In the genomic region with DNA sequence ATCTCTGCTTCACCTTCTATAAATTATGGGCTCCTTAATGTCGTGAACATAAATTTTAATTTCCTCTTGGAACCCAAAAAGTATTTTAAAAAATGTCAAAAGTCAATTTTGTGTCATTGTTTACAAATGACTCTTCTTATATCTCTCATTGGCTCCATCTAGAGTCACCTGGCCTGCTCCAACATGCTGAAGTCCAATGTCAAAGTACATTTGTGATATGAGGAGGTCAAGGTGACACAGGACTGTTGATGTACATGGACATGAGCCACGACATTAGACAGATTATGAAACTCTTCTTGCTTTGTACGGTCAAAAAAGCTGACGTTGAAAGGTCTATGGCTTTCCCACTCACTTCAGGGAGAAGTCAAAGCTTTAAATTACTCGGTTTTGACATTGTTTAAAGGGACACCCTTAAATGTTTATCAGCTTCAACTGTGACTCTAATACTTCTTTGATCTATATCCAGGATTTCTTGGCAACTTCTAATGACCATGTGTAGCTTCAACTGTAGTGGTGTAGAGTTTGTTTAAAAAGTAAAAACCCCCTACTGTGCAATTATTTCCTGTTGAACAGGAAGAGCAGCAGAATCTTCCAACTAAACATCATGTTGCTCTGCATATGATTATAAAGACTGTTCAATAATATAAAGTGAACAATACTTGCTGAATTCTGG, we compare ENCODE assay signal across 24 mouse cellular contexts.
"Had no signal": no experiment of that assay in that cellular context is flagged by ENCODE, and none has a peak within 500 bp of the region (broad histone marks: within the 10 kb centered on the region; RNA-seq: fewer than 3 reads in every experiment).

No protein-coding gene starts in this region.

- H3K4me2 ChIP-seq: forebrain, embryonic 15.5 days; heart, embryonic 11.5 days; heart, embryonic 13.5 days; heart, embryonic 15.5 days; hindbrain, embryonic 13.5 days; hindbrain, embryonic 15.5 days; kidney, embryonic 15.5 days had no signal

- H3K27ac ChIP-seq: forebrain, embryonic 15.5 days; heart, embryonic 13.5 days; heart, embryonic 15.5 days; hindbrain, embryonic 13.5 days; hindbrain, embryonic 15.5 days; hindbrain, postnatal 0 days; kidney, embryonic 15.5 days; kidney, postnatal 0 days had no signal

- H3K9me3 ChIP-seq: forebrain, embryonic 15.5 days; heart, embryonic 13.5 days; heart, embryonic 15.5 days; hindbrain, embryonic 13.5 days; hindbrain, embryonic 15.5 days; kidney, embryonic 15.5 days had no signal

- H3K9ac ChIP-seq: forebrain, embryonic 15.5 days; forebrain, postnatal 0 days; heart, embryonic 13.5 days; heart, embryonic 15.5 days; hindbrain, embryonic 13.5 days; hindbrain, embryonic 15.5 days; kidney, embryonic 15.5 days had no signal

- H3K36me3 ChIP-seq: forebrain, embryonic 15.5 days; heart, embryonic 15.5 days; hindbrain, embryonic 13.5 days; hindbrain, embryonic 15.5 days had no signal

- ATAC-seq: forebrain, embryonic 15.5 days; forebrain, postnatal 0 days; hindbrain, postnatal 0 days; intestine, embryonic 16.5 days had no signal

- H3K4me3 ChIP-seq: forebrain, embryonic 15.5 days; heart, embryonic 13.5 days; heart, embryonic 15.5 days; hindbrain, embryonic 13.5 days; hindbrain, embryonic 15.5 days; kidney, embryonic 15.5 days had no signal

- H3K4me1 ChIP-seq: forebrain, embryonic 15.5 days; hindbrain, embryonic 13.5 days; hindbrain, embryonic 15.5 days; kidney, embryonic 15.5 days had no signal

- H3K27me3 ChIP-seq: forebrain, embryonic 15.5 days; heart, embryonic 13.5 days; heart, embryonic 15.5 days; hindbrain, embryonic 13.5 days; hindbrain, embryonic 15.5 days; kidney, embryonic 15.5 days had no signal

- DNase-seq: forebrain, postnatal 0 days; gastrocnemius, postnatal 14 days; gastrocnemius, postnatal 36 days; heart, adult 18-20 months; heart, postnatal 14 days; heart, postnatal 36 days; kidney, adult 11 months; kidney, adult 2 months; kidney, adult 9 months; kidney, postnatal 14 days; kidney, postnatal 36 days; layer of hippocampus, adult 9-11 months; layer of hippocampus, postnatal 36 days; left cerebral cortex, postnatal 4 days had no signal
